Mouse (Mus musculus) intestine, embryonic 14.5 days (tissue): Measurements from ENCODE around the gene Col28a1. TPM values are rescaled to one million over a fixed set of nuclear protein-coding genes. Genes with fewer than 3 reads are reported as not detected.

ENCODE experiments used
- ATAC-seq: fragments of 200-750 bp; cut with Nextera tagmentation; replicated peaks from 2 replicates; pipeline ENCODE4 v1.8.0; 2017; ENCODE audit warnings: low read depth, moderate number of reproducible peaks, moderate TSS enrichment, moderate library complexity; ENCODE audit not compliant: low FRiP score, low TSS enrichment
- DNase-seq: peaks from one replicate; pipeline ENCODE4 v3.0.0-alpha.2; 2018; ENCODE audit warnings: low spot score
- H3K27ac ChIP-seq: fragments of 300-500 bp; sonication (generic); 2 replicates; pipeline ENCODE4 v1.5.1; 2014; ENCODE audit warnings: low read depth, mild to moderate bottlenecking, control low read depth
- H3K27me3 ChIP-seq: fragments of 300-500 bp; sonication (generic); replicated peaks from 2 replicates; pipeline ENCODE4 v1.6.1; 2014; ENCODE audit warnings: low read length, control low read depth; ENCODE audit not compliant: control insufficient read depth, insufficient read depth
- H3K36me3 ChIP-seq: fragments of 300-500 bp; sonication (generic); 2 replicates; pipeline ENCODE4 v1.6.1; 2014; ENCODE audit warnings: low read length, control low read depth; ENCODE audit not compliant: control insufficient read depth, insufficient read depth
- H3K4me1 ChIP-seq: fragments of 300-500 bp; sonication (generic); replicated peaks from 2 replicates; pipeline ENCODE4 v1.6.1; 2014; ENCODE audit warnings: low read length, control low read depth, mixed read lengths; ENCODE audit not compliant: control insufficient read depth, insufficient read depth
- H3K4me2 ChIP-seq: fragments of 300-500 bp; sonication (generic); 2 replicates; pipeline ENCODE4 v1.6.1; 2014; ENCODE audit warnings: low read length
- H3K4me3 ChIP-seq: fragments of 300-500 bp; sonication (generic); 2 replicates; pipeline ENCODE4 v1.5.1; 2014; ENCODE audit warnings: low read depth, low read length, control low read depth, mixed read lengths
- H3K9ac ChIP-seq: fragments of 300-500 bp; sonication (generic); 2 replicates; pipeline ENCODE4 v1.6.1; 2014; ENCODE audit warnings: mild to moderate bottlenecking, low read length
- H3K9me3 ChIP-seq: fragments of 300-500 bp; sonication (generic); 2 replicates; pipeline ENCODE4 v1.6.1; 2016; ENCODE audit warnings: low read length, control low read depth; ENCODE audit not compliant: control insufficient read depth
- WGBS: fragments of 180-500 bp; shearing (Covaris S2); extraction: QIAGEN DNeasy Blood & Tissue Kit; methylation state at CpG from one replicate; pipeline ENCODE4 v1.1.7; 2014; 5-methylcytosine and 5-hydroxymethylcytosine counted together
- polyA plus RNA-seq: library from polyadenylated mRNA; unstranded; fragments of >200 nt; fragmentation: Nextera tagmentation; extraction: Ambion mirVana; gene quantifications from 2 replicates; pipeline ENCODE4 v1.2.1, GENCODE M21; 2014

The Col28a1 gene
- 1.4 and 2.1 TPM in 2 replicates for polyA plus RNA-seq

DNA sequence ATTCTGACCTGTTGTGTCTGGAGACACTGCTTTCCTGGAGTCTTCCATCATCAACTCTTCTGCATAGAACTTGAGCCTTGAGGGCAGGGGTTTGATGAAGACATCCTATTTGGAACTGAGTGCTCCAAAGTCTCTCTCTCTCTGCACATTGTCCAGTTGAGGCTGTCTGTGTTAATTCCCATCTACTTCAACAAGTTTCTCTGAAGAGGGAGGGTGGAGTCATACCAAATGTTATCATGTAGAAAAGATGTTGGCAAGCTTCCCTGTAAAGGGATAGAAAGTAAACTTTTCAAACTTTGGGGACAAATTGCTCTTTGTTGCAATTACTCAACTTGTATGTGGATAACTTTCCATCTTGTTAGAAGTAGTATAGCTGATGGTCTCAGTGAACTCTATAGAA lies at the start of gene Col28a1:
TSS of gene Col28a1 (minus strand) at position 101 of the 400 bp plus-strand sequence.
- Histone ChIP-seq H3K27me3 (no peaks in the 10 kb centered on the region), H3K4me2 (no peak within 1 kb of the TSS), H3K9ac (no peak within 1 kb of the TSS), H3K9me3 (0 out of 2 replicates have a peak, but pooled peaks cover 7% of the 10 kb centered on the region), H3K27ac (no peak within 1 kb of the TSS), H3K4me1 (0 out of 2 replicates have a peak, but pooled peaks cover 2% of the 10 kb centered on the region), H3K36me3 (no peaks in the 10 kb centered on the region), H3K4me3 (no peak within 1 kb of the TSS)
- DNase-seq (no peak), ATAC-seq (no peak)

DNA sequence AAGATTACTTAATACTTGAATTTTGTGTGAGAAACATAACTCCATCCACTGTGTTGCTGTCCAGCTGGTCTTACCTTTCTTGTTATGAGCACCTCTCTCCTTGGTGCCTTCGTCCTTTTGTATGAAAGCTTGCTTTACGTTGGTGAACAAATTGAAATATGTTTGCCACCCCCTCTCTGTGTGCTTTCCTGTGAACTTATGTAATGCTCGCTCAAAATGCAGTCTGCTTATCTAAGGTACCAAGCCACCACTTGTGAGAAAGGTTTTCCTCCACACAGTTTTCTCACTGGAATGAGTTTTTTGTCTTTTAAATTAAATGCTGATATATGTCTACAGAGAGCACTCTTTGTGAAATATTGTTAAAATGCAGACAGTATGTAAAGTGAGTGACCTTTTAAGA lies 36.2 kb upstream of the Col28a1 start:
- Histone ChIP-seq H3K27me3 (no peaks in the 10 kb centered on the region), H3K36me3 (peaks cover 57% of the 10 kb centered on the region), H3K4me1 (no peaks in the 10 kb centered on the region), H3K9me3 (no peaks in the 10 kb centered on the region), H3K4me3 (no peak overlapping the region), H3K4me2 (no peak overlapping the region), H3K27ac (no peak overlapping the region), H3K9ac (no peak overlapping the region)
- no peak for DNase-seq
- ATAC-seq = no peak
- 94% methylated on average over 3 of the region's 3 CpGs for WGBS

DNA sequence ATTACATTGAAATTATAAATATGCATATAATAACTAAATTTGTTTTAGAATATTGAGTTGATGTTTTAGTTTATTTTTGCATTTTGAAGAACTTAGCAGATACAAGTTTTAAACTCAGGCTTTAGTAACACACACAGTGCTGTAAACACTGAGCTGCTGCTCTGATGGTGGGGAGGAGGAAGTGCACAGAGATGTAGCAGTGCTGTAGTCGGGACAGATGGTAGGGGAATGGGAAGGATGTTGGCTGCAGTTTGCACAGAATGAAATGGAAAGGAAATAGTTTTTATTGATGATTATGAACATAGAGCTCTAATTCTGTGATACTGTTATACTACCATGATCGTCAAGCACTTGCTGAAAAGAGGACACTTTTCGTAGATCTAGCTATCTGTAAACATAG lies 34.6 kb upstream of the Col28a1 start:
- peaks cover 44% of the 10 kb centered on the region for H3K36me3 ChIP-seq
- no peaks in the 10 kb centered on the region for H3K9me3 ChIP-seq
- no peaks in the 10 kb centered on the region for H3K27me3 ChIP-seq
- H3K4me3 ChIP-seq = no peak overlapping the region
- no peak overlapping the region for H3K4me2 ChIP-seq
- ATAC-seq (no peak), DNase-seq (no peak)
- H3K27ac ChIP-seq = no peak overlapping the region
- H3K4me1 ChIP-seq = no peaks in the 10 kb centered on the region
- H3K9ac ChIP-seq = no peak overlapping the region
- 67% methylated on average over 3 of the region's 3 CpGs for WGBS

DNA sequence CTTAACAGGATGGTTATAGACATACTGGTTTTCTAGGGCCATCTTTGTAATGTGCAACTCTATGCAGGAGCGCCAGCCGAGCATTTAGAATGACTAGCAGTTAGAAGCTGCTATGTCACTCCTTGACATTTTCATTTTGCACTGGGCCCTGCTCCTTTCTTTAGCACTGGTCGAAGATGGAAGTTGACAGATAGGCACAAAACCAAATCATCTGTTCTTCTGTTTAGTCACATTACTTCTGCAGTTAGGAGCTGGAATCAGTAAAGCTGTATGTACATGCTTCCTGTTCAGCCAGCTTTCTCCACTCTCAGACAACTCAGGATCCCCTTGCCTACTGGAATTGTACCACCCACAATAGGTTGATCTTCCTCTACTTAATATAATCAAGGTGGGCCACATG lies 18.2 kb upstream of the Col28a1 start:
- 95% methylated on average over 3 of the region's 3 CpGs for WGBS
- H3K9ac ChIP-seq = no peak overlapping the region
- H3K4me2 ChIP-seq = peak overlapping the region; percentile 48
- no peaks in the 10 kb centered on the region for H3K9me3 ChIP-seq
- H3K27me3 ChIP-seq = no peaks in the 10 kb centered on the region
- no peak for DNase-seq
- H3K4me1 ChIP-seq = peaks cover 8% of the 10 kb centered on the region
- no peak for ATAC-seq
- peak overlapping the region; percentile 50 for H3K4me3 ChIP-seq
- H3K27ac ChIP-seq = no peak overlapping the region
- H3K36me3 ChIP-seq = peaks cover 25% of the 10 kb centered on the region

DNA sequence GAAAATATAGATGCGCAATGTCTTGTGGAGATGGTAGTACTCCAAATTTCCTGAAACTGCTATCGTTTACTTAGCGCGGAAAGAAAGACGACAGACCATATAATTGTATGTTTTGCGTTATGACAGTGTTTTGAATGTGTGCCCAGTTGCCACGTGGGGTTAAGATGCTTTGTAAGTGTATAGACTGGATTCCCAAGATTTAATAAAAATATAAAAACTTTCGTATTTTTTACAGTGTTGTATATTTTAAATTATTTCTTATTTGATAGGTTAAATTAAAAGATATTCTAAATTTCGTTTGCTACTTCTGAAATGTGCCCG lies 17.4 kb upstream of the Col28a1 start:
- 10% methylated on average over 10 of the region's 10 CpGs for WGBS
- no peaks in the 10 kb centered on the region for H3K27me3 ChIP-seq
- ATAC-seq = 0 out of 2 replicates have a peak, but pooled peaks have one; percentile 7

DNA sequence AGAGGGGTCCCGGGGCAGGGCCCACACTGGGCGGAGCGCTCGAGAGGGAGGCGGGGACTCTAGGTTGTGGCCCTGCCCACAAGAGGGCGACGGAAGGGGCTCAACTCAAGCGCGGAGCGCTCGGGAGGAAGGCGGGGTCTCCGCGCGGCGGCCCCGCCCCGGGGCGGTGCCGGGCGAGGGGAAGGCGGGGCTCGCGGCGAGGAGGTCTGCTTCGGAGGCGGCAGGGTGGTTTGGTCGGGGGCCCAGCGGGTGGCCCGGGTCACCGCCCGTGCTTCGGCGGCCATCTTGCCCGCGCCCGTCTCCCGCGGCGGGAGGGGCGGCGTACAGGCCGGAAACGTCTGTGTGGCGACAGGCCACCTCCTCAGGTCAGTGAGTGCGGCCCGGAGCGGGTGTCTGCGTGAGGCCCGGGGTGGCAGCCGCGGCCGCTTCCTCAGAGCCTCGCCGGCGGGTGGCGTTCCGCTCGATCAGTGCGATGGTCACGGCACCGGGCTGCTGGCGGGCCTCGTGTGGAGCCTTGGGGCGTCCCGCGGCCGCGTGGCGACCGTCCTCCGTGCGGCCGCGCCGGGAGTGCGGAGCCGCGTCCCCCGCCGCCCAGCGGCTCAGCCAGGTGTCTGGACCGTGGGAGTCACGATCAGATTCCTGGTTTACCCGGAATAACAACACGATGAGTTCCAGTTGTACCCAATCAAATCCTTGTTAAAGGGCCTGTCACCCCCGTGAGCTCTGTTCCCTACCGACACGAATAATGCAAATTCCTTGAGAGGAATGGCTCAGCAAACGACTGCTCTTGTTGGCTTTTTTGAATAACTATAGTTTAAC lies 16.8 kb upstream of the Col28a1 start, which contains the start of gene Mios:
TSS of gene Mios (plus strand) at position 176 of the 819 bp plus-strand sequence.
- Histone ChIP-seq H3K9ac (peak within 1 kb of the TSS; percentile 93), H3K4me2 (peak within 1 kb of the TSS; percentile 48), H3K36me3 (0 out of 2 replicates have a peak, but pooled peaks cover 14% of the 10 kb centered on the region), H3K9me3 (no peaks in the 10 kb centered on the region), H3K4me1 (peaks cover 8% of the 10 kb centered on the region), H3K27ac (peak within 1 kb of the TSS; percentile 92), H3K4me3 (peak within 1 kb of the TSS; percentile 50), H3K27me3 (no peaks in the 10 kb centered on the region)
- ATAC-seq = peak; percentile 98
- peak; percentile 95 for DNase-seq
- under 1% methylated on average over 83 of the region's 90 CpGs for WGBS

More for the DNA sequence above, 17.4 kb upstream of the Col28a1 start:
- Histone ChIP-seq H3K27ac (peak overlapping the region; percentile 92), H3K4me3 (peak overlapping the region; percentile 50), H3K4me2 (peak overlapping the region; percentile 48), H3K36me3 (peaks cover 17% of the 10 kb centered on the region), H3K9me3 (no peaks in the 10 kb centered on the region), H3K9ac (peak overlapping the region; percentile 93), H3K4me1 (peaks cover 8% of the 10 kb centered on the region)
- no peak for DNase-seq

DNA sequence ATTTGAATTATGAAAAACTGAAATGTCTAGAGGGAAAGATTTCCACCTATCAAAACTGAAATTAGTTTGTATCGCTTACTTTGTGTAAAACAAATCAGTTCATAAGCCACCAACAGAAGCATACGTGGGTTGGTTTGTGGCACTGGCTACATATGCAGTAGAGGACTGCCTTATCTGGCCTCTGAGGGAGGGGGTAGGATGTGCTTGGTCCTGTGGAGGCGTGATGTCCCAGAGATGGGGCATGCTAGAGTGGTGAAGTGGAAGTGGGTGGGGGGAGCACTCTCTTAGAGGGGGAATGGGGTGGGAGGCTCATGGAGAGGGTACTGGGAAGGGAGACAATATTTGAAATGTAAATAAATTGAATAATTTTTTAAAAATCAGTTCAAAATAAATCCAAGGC lies 2.5 kb downstream of the Col28a1 start:
- no peak for ATAC-seq
- Histone ChIP-seq H3K27me3 (no peaks in the 10 kb centered on the region), H3K4me3 (no peak overlapping the region), H3K4me1 (0 out of 2 replicates have a peak, but pooled peaks cover 2% of the 10 kb centered on the region), H3K9me3 (0 out of 2 replicates have a peak, but pooled peaks cover 2% of the 10 kb centered on the region), H3K4me2 (no peak overlapping the region), H3K36me3 (no peaks in the 10 kb centered on the region), H3K9ac (no peak overlapping the region), H3K27ac (no peak overlapping the region)
- WGBS = 63% methylated on average over 3 of the region's 3 CpGs
- no peak for DNase-seq

DNA sequence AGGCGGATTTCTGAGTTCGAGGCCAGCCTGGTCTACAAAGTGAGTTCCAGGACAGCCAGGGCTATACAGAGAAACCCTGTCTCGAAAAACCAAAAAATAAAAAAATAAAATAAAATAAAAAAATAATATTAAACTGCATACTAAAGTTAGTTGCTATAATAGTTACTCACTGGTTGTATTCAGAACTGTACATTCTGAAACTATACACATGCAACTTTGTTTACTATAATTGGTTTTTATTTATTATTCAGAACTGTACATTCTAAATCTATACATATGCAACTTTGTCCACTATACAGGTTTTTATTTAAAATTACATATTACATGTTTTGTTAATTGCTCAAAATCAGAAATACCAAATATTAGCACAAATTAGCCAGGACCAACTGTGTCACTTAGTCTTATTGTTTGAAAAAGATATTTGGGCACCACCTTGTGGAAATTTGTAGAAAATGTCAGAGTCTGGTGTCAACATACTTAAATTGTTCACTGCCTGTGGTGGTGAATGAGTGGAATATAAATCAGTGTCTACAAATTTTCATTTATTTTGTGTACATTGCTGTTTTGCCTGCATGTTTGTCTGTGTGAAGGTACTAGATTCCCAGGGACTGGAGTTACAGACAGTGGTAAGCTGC lies 3.7 kb downstream of the Col28a1 start:
- ATAC-seq (0 out of 2 replicates have a peak, but pooled peaks have one; percentile 8), DNase-seq (no peak)
- H3K9ac ChIP-seq = no peak overlapping the region
- H3K27me3 ChIP-seq = no peaks in the 10 kb centered on the region
- no peaks in the 10 kb centered on the region for H3K36me3 ChIP-seq
- H3K4me1 ChIP-seq = 0 out of 2 replicates have a peak, but pooled peaks cover 1% of the 10 kb centered on the region
- no peak overlapping the region for H3K27ac ChIP-seq
- no peaks in the 10 kb centered on the region for H3K9me3 ChIP-seq
- WGBS = 94% methylated on average over 3 of the region's 3 CpGs
- no peak overlapping the region for H3K4me3 ChIP-seq
- H3K4me2 ChIP-seq = no peak overlapping the region
